Mouse (Mus musculus): Measurements from ENCODE around the gene BC017158. TPM values are rescaled to one million over a fixed set of nuclear protein-coding genes. Genes with fewer than 3 reads are reported as not detected.

BC017158 gene
- 40.7 and 94.6 TPM in 2 replicates for polyA plus RNA-seq (2012; rRNA removed; ENCODE audit: low replicate concordance)

GRCm38 (mm10) chr7:128297617-128298480 is at the start of gene BC017158:
BC017158 (minus strand) TSS chr7:128298170.

DNA sequence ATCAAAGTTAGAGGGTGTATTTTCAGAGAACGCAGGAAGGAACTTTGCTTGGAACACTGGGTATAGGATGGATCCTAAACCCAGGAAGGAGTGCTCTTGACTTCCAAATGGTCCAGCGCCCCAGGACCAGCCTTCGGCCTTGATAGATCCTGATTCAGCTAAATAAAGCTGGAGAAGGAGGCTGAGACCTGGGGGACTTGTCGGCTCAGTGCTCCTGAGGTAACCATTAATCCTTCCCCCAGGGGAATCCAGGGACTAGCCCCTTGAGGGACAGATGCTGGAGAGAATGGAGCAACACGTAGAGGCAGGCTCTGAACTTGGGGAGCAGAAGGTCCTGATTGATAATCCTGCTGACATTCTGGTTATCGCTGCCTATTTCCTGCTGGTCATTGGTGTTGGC is 32.6 kb downstream of the BC017158 start, which contains the start of gene Slc5a2:
TSS of gene Slc5a2 (plus strand) at position 247 of the 400 bp plus-strand sequence.

DNA sequence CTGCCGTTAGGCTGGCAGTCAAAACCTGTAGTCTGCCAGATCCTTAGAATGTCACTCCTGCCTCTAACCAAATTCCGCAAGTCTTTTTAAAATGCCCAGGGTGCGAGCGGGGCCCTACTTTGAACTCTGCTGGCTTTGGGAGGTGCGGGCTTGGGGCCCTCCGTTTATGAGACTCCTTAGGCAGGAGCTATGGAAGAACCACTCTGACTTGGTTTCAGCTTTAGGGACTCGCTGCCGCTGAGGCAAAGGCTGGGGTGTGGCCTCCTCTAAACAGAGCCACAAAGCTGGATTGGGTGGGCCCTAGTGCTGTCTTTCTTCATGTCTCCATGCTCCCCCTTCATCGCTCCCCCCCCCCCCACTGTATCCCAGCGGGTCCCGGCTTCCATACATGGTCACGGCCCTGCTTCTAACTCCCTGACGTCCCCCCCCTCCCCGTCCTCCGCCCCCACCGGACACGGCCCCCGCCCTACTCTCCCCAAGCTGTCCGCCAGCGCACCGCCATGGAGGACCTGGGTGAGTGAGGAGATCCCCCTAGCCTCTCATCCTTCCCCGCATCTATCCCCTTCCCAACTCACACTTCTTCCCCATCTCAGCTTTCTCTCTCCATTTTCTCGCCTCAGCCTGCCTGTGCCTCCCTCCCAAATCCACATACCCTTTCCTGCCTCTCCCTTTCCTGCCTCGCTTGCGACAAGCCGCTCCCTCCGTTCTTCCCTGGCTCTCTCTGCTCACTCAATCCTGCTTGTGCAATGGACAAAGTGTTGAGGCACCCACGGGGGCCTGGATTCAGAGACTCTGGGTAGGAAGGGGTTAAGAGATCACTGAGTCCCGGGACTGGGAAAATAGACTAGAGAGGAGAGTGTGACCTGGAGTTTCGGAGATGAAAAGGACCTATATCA is 51.2 kb downstream of the BC017158 start, which contains the start of gene Tgfb1i1:
TSS of gene Tgfb1i1 (plus strand) at position 317 of the 896 bp plus-strand sequence.

DNA sequence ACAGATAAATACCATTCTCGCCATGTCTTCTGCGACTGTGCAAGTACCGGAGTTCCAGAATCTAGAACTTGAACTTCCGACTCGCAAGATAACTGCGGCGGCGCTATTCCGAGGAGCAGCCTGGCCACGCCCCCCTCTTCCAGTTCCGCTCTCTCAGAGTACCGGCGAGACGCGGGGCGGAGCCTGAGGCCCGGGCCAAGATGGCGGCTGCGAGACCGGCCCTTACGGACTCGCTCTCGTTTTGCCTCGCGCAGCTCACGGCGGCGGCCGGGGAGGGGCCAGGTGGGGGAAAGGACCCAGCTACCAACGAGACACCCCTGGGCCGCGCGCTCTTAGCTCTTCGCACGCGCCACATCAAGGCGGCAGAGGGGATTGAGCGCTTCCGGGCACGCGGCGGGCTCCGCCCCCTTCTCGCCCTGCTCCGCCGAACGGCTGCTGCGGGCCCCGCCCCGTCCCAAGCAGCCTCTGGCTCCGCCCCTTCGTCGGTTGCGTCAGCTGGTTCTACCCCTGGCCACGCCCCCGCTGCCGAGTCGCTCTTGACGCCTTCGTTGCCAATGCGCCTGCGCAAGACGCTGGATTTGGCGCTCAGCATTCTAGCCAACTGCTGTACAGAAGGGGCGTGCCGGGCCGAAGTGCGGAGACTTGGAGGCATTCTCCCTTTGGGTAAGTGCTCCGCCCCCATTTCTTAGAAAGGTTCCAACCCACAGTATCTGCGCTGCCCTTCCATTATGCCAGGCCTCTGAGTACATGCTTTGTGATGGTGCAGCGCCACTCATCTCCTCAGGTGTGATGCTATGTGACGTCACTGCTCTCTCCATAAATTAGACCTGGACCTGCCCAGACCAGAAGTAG is 59.8 kb downstream of the BC017158 start, which contains the start of gene 9130023H24Rik:
TSS of gene 9130023H24Rik (minus strand) at position 105 of the 852 bp plus-strand sequence.

DNA sequence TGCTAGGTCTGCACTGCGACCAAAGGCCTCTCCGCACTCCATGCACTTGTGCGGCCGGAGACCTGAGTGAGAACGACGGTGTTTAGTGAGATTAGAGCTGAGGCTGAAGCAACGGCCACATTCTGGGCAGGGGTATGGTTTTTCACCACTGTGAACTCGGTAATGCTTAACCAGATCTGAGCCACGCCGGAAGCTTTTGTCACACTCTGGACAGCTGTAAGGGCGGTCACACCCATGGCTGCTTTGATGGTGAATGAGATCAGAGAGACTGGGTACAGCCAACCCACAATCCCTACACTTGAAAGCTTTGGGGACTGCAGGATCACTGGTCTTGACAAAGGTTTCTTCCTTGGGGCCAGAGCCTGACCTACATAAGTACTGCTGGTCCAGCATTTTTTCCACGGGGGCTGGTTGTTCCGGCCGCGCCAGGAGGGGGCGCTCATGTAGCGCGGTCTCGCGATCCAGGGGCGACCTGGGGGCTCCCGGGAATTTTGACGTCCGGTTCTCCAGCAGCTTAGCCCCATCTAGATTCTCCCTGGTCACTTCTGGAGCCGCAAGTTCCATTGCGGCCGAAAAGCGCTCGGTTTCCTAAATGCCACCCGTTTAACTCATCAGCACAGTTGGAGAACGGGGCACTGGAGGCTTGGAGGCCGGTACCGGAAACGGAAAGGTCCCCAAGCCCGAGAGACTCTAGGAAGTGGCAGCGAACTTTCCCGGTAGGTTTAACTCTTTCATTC is 60.9 kb downstream of the BC017158 start, which contains the start of gene Armc5:
TSS of gene Armc5 (plus strand) at position 487 of the 737 bp plus-strand sequence.

Other genes with a start within 250 kb of the BC017158 start
- 22.6 and 22.9 TPM in 2 replicates for gene Itgam, start 235.5 kb downstream of the BC017158 start, polyA plus RNA-seq (2012; rRNA removed; ENCODE audit: low replicate concordance)
- gene Gm49368, start 235.5 kb downstream of the BC017158 start, polyA plus RNA-seq (2012; rRNA removed; ENCODE audit: low replicate concordance) = 0.04 and 0.09 TPM in 2 replicates
- 4.9 and 10.0 TPM in 2 replicates for gene Itgax, start 168.6 kb downstream of the BC017158 start, polyA plus RNA-seq (2012; rRNA removed; ENCODE audit: low replicate concordance)
- 0.46 and 0.57 TPM in 2 replicates for gene Itgad, start 143.8 kb downstream of the BC017158 start, polyA plus RNA-seq (2012; rRNA removed; ENCODE audit: low replicate concordance)
- gene Cox6a2, start 91.8 kb downstream of the BC017158 start, polyA plus RNA-seq (2012; rRNA removed; ENCODE audit: low replicate concordance) = 0.67 and 1.5 TPM in 2 replicates
- gene Armc5, start 60.8 kb downstream of the BC017158 start, polyA plus RNA-seq (2012; rRNA removed; ENCODE audit: low replicate concordance) = 22.2 and 38.8 TPM in 2 replicates
- gene 9130023H24Rik, start 60.1 kb downstream of the BC017158 start, polyA plus RNA-seq (2012; rRNA removed; ENCODE audit: low replicate concordance) = 3.4 and 4.6 TPM in 2 replicates
- gene Tgfb1i1, start 51.4 kb downstream of the BC017158 start, polyA plus RNA-seq (2012; rRNA removed; ENCODE audit: low replicate concordance) = 56.0 and 218 TPM in 2 replicates
- 0.06 and 0.08 TPM in 2 replicates for gene Slc5a2, start 32.5 kb downstream of the BC017158 start, polyA plus RNA-seq (2012; rRNA removed; ENCODE audit: low replicate concordance)
- 10.6 and 13.6 TPM in 2 replicates for gene Rgs10, start 120.6 kb upstream of the BC017158 start, polyA plus RNA-seq (2012; rRNA removed; ENCODE audit: low replicate concordance)
- 32.7 and 41.5 TPM in 2 replicates for gene Tial1, start 163.5 kb upstream of the BC017158 start, polyA plus RNA-seq (2012; rRNA removed; ENCODE audit: low replicate concordance)
- 39.9 and 44.7 TPM in 2 replicates for gene Bag3, start 225.4 kb upstream of the BC017158 start, polyA plus RNA-seq (2012; rRNA removed; ENCODE audit: low replicate concordance)